Mouse (Mus musculus) liver (tissue): ENCODE results near the gene Pdzk1.

Source experiments
- DNase-seq: peaks from one replicate; pipeline ENCODE4 v3.0.0-alpha.2; 2020; ENCODE audit warnings: mixed read lengths

The Pdzk1 gene

GRCm38 (mm10) chr3:96828984-96829383, at the start of gene Pdzk1, which contains the start of gene Cd160:
Gene Pdzk1 (plus strand): TSS chr3:96829284.
Gene Cd160 (minus strand): TSS chr3:96829351.
- no peak for DNase-seq

- no peak for DNase-seq
Measured at GRCm38 (mm10) chr3:96782236-96782635, 46.8 kb upstream of the Pdzk1 start.

- no peak for DNase-seq
Measured at GRCm38 (mm10) chr3:96787784-96788183, 41.3 kb upstream of the Pdzk1 start.

GRCm38 (mm10) chr3:96788506-96788905, 40.6 kb upstream of the Pdzk1 start:
- no peak for DNase-seq

- peak; percentile 12 for DNase-seq
Measured at GRCm38 (mm10) chr3:96800254-96800653, 28.8 kb upstream of the Pdzk1 start.

- DNase-seq = no peak
Measured at GRCm38 (mm10) chr3:96802214-96802613, 26.9 kb upstream of the Pdzk1 start.

GRCm38 (mm10) chr3:96808136-96808535, 20.9 kb upstream of the Pdzk1 start:
- no peak for DNase-seq

- DNase-seq = no peak
Measured at GRCm38 (mm10) chr3:96808651-96809050, 20.4 kb upstream of the Pdzk1 start.

- no peak for DNase-seq
Measured at GRCm38 (mm10) chr3:96811232-96811631, 17.9 kb upstream of the Pdzk1 start.

GRCm38 (mm10) chr3:96812395-96813091, 16.5 kb upstream of the Pdzk1 start:
- DNase-seq = peak; percentile 81

GRCm38 (mm10) chr3:96813106-96813505, 16.0 kb upstream of the Pdzk1 start:
- peak; percentile 49 for DNase-seq

GRCm38 (mm10) chr3:96813591-96814244, 15.4 kb upstream of the Pdzk1 start:
- no peak for DNase-seq

- no peak for DNase-seq
Measured at GRCm38 (mm10) chr3:96814342-96814741, 14.7 kb upstream of the Pdzk1 start.

GRCm38 (mm10) chr3:96820116-96820915, 8.8 kb upstream of the Pdzk1 start:
- no peak for DNase-seq

GRCm38 (mm10) chr3:96821581-96821980, 7.5 kb upstream of the Pdzk1 start:
- no peak for DNase-seq

- DNase-seq = no peak
Measured at GRCm38 (mm10) chr3:96823701-96824100, 5.4 kb upstream of the Pdzk1 start.

- DNase-seq = no peak
Measured at GRCm38 (mm10) chr3:96824614-96825013, 4.5 kb upstream of the Pdzk1 start.

- no peak for DNase-seq
Measured at GRCm38 (mm10) chr3:96825261-96825660, 3.8 kb upstream of the Pdzk1 start.

GRCm38 (mm10) chr3:96828308-96828864, 698 bp upstream of the Pdzk1 start:
- no peak for DNase-seq

- no peak for DNase-seq
Measured at GRCm38 (mm10) chr3:96829856-96830255, 772 bp downstream of the Pdzk1 start.

- no peak for DNase-seq
Measured at GRCm38 (mm10) chr3:96832930-96833329, 3.8 kb downstream of the Pdzk1 start.

GRCm38 (mm10) chr3:96834587-96835348, 5.7 kb downstream of the Pdzk1 start:
- no peak for DNase-seq
